Mouse (Mus musculus): ENCODE data around the gene Ap2a2.
"Not testable (repeated sequence)": the region's sequence is repeated elsewhere in the genome, so short reads cannot be mapped to it uniquely, and the experiment has no call there.

Ap2a2 gene

DNA sequence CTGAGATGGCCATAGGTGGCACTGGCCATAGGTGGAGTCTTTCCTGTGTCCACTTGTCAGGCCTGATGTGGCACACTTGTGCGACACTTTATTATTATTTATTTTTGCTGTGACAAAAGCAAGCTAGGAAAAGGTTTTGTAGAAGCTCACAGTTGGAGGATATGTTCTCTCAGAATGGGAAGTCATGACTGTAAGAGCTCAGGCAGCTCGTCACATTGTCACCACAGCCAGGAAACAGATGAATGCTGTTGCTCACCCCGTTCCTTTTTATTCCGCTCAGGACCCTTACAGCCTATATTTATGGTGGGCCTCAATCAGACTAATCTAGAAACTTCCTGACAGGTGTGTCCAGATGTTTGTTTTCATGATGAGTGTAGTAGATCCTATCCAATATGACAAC, 1.5 kb upstream of the Ap2a2 start:
- no peak for DNase-seq

DNA sequence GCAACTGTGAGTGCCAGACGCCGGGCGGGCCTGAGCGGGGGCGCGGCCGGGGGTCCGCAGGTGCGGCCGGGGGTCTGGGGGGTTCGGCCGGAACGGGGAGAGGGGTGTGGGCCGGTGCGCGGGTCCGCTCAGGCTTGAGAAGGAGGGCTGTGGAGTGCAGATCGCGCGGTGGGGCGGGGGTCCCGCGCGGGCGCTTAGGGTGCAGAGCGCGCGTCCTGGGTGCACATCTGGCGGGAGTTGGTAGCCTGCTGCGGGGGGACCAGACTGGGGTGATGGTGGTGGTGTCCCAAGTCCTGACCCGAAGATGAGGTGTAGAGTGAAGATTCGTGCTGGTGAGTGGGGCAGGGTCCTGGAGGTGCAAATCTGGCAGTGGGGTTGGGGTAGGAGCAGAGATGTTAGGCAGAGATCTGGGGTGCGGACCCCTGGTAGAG, 463 bp downstream of the Ap2a2 start:
- DNase-seq = no peak

- DNase-seq = peak; percentile 71 to 75
Measured at GRCm38 (mm10) chr7:141562852-141563427, 967 bp downstream of the Ap2a2 start.

- no peak for DNase-seq
Measured at GRCm38 (mm10) chr7:141564561-141564960, 2.6 kb downstream of the Ap2a2 start.

GRCm38 (mm10) chr7:141566587-141566986, 4.6 kb downstream of the Ap2a2 start:
- no peak for DNase-seq

DNA sequence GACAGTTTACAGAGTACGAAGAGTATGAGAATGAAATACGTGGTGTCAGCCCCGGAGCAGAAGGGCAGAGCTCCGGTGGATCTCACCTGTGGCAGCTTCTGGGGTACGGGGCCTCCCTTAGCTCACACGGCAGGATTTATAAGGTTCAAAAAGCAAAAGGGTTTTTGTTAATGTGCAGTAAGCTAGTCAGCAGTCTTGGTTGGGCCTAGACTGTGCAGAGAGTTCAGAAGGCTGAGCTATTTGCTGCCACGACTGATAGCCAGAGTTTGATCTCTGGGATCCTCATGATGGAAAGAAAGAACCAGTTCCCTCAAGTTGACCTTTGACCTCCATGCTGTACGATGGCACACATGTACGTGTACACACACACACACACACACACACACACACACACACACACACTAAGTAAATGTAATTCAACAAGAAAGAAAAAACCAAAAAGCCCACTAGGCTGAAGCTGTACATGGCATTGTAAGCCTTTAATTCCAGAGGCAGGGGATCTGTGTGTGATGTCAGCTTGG, 7.4 kb downstream of the Ap2a2 start:
- DNase-seq = no peak

DNA sequence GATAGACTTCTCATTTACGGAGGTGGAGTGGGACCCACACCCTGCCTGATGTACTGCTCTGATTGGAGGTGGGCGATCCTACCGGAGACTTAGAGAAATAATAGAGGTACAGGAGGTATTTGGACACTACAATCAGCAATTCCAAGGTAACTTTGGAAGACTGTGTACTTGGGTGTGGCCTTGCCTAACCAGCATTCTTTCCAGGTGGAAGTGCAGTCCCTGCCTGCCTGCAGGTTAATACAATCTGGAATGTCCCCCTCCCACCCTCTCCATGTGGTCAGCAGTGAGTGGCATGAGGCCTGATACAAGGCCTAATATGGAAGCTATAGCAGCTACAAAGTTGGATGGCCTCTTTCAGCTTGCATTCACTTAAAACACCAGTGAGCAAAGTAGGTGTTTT, 7.9 kb downstream of the Ap2a2 start:
- DNase-seq = no peak

DNA sequence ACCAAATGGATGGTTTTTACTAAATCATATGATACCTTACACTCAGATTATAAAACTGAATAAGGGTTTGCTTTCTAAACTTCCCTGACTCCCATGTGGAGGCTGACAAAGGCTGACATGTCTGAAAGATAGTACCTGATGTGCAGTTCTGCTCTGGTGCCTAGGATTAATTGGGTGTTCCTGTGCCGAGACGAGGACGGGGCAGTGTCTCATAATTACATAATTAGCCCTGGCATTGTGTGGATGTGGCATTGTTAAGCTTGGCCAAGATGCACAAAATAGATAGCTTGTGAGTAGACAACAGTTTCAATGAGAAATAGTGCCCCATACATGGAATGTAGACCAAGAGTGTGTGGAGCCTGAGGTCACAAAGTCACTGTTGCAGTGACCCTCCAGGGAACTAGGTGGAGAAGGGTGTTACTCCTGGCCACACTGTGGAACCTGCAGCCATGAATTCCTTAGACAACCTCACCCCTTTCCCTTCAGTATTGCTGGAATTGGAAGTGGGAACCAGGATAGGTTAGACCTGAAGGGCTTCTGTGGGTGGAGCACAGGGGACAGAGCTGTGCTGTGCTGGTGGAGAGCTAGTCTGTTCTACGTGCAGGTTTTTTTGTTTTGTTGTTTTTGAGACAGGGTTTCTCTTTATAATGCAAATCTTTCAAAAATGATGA, 8.8 kb downstream of the Ap2a2 start:
- DNase-seq = no peak

DNA sequence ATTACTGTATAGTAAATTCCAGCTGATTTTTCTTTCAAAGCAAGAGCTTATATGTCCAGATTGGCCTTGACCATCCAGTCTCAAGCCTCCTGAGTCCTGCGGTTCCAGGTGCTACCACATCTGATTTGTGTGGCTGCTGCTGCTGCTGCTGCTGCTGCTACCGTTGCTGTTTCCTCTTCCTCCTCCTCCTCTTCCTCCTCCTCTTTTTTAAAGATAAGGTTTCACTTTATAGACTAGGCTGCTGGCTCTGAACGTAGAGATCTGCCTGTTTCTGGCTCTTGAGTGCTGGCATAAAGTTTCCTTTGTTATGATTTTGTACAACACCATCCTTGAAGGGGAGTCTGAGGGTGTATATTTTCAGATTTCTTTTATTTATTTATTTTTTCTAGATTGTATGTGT, 12.1 kb downstream of the Ap2a2 start:
- DNase-seq = no peak

GRCm38 (mm10) chr7:141575481-141575880, 13.5 kb downstream of the Ap2a2 start:
- DNase-seq = no peak

DNA sequence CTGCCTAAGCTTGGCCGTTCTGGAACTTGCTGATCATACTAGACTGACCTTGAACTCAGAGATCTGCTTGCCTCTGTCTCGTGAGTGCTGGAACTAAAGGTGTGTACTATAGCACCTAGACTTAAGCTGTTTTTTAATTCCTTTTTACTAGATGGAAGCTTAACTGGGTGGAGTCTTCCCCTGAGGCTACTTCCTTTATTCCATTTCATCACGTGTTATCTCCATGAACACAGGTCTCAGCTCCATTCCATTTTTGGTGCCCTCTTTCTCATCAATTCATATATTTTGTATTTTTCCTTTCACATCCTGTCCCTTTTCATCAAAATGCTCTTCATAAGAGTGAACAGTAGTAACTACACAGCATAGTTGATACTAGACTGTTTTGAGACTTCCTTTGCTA, 15.8 kb downstream of the Ap2a2 start:
- no peak for DNase-seq

DNA sequence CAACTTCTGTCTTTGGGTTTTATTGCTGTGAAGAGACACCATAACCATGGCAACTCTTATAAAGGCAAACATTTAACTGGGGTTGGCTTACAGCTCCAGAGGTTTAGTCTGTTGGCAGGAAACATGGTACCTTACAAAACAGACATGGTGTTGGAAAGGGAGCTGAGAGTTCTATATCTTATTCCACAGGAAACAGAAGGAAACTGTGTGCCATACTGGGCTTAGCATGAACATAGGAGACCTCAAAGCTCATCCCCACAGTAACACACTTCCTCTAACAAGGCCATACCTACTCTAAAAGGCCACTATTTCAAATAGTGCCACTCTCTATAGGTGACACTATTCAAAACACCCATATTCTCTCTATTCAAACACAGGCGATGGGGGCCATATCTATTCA, 16.5 kb downstream of the Ap2a2 start:
- no peak for DNase-seq

DNA sequence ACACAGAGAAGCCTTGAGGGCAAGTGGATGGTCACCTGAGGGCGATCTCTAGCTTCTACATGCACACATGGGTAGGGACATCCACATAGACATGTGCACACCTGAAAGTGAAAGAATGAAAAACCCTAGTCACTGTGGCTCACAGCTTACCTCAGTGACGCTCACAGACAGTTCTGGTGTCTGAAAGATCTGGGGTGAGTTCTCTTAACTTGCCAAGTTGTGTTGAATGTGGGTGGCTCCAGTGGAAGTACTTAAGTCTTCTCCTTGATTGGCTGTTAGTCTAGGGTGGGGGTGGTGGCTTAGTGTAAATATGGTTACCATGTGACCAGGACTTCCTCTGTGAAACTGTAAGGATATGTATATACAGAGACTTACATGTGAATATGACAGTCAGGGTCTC, 17.0 kb downstream of the Ap2a2 start:
- no peak for DNase-seq

GRCm38 (mm10) chr7:141581323-141581722, 19.4 kb downstream of the Ap2a2 start:
- DNase-seq = peak; percentile 87 to 95

- peak in 1 of 2 experiments; percentile 45 for DNase-seq
Measured at GRCm38 (mm10) chr7:141584048-141584841, 22.3 kb downstream of the Ap2a2 start.

- DNase-seq = no peak
Measured at GRCm38 (mm10) chr7:141585288-141585687, 23.3 kb downstream of the Ap2a2 start.

DNA sequence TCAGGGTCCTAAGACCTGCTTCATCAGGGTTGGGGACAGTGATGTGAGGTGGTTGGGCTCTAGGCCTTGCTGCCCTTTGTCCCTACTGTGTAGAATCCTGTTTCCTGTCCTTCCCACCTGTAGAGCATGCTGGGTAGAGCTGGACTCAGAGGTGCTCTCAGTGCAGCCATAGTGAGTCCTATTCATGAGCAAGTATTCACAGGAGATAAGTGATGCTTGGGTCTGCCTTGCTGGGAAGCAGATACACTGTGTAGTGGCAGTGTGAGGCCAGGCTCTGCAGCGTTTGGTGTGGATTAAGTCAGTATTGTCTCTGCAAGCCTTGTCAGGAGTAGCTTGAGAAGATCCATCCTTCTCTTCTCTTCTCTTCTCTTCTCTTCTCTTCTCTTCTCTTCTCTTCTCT, 23.9 kb downstream of the Ap2a2 start:
- no peak for DNase-seq

- DNase-seq = peak; percentile 65 to 69
Measured at GRCm38 (mm10) chr7:141588890-141589289, 26.9 kb downstream of the Ap2a2 start.

GRCm38 (mm10) chr7:141590249-141590648, 28.3 kb downstream of the Ap2a2 start:
- DNase-seq = not testable (repeated sequence)

GRCm38 (mm10) chr7:141590959-141591358, 29.0 kb downstream of the Ap2a2 start:
- peak; percentile 54 to 72 for DNase-seq

GRCm38 (mm10) chr7:141592096-141592495, 30.1 kb downstream of the Ap2a2 start:
- peak; percentile 52 for DNase-seq

- no peak for DNase-seq
Measured at GRCm38 (mm10) chr7:141593056-141593455, 31.1 kb downstream of the Ap2a2 start.

- DNase-seq = no peak
Measured at GRCm38 (mm10) chr7:141596971-141597370, 35.0 kb downstream of the Ap2a2 start.

DNA sequence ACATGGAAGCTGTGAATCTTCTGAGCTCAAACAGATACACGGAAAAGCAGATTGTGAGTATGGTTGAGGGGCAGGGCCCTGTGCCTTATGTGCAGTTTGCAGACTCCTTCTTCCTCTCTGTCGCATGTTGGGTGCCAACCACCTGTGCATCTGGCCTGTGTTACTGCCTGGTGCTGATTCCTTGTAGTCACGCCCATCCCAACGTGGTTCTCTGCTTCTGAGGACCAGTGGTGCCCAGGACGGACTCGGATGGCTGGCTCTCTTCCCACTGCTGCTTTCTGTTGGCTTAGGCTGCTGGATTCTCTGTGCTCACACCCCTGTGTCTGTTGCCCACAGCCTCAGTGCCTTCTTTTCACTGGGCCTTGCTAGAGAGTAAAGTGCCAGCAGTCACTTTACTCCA, 35.6 kb downstream of the Ap2a2 start:
- no peak for DNase-seq
